Mouse (Mus musculus) ES-Bruce4 (cell line): ENCODE data around the gene Eva1b. TPM values are rescaled to one million over a fixed set of nuclear protein-coding genes. Genes with fewer than 3 reads are reported as not detected.

ENCODE experiments used
- H3K27ac ChIP-seq: 2 replicates; pipeline ENCODE4 v1.5.1; 2012; ENCODE audit warnings: low read length, inconsistent platforms; ENCODE audit not compliant: insufficient read depth
- H3K27me3 ChIP-seq: 2 replicates; pipeline ENCODE4 v1.6.1; 2012; ENCODE audit warnings: mild to moderate bottlenecking, low read length, inconsistent platforms; ENCODE audit not compliant: control insufficient read depth, poor library complexity, insufficient read depth, severe bottlenecking
- H3K36me3 ChIP-seq: 2 replicates; pipeline ENCODE4 v1.6.1; 2012; ENCODE audit warnings: inconsistent platforms, mild to moderate bottlenecking, low read length, moderate library complexity; ENCODE audit not compliant: control insufficient read depth, poor library complexity, insufficient read depth, severe bottlenecking
- H3K4me1 ChIP-seq: one replicate; pipeline ENCODE4 v1.8.1; 2011; ENCODE audit warnings: low read length; ENCODE audit not compliant: control insufficient read depth, insufficient read depth
- H3K4me3 ChIP-seq: 2 replicates; pipeline ENCODE4 v1.5.1; 2011; ENCODE audit warnings: low read depth, mild to moderate bottlenecking, low read length
- H3K9ac ChIP-seq: 2 replicates; pipeline ENCODE4 v1.6.1; 2012; ENCODE audit warnings: low read depth, mild to moderate bottlenecking, inconsistent platforms; ENCODE audit not compliant: poor library complexity, severe bottlenecking
- H3K9me3 ChIP-seq: replicated peaks from 2 replicates; pipeline ENCODE4 v1.6.1; 2012; ENCODE audit warnings: mild to moderate bottlenecking, low read length, inconsistent platforms; ENCODE audit not compliant: control insufficient read depth, poor library complexity, insufficient read depth, severe bottlenecking
- CTCF ChIP-seq: IDR thresholded peaks from one replicate; pipeline ENCODE4 v1.8.1; 2011; ENCODE audit warnings: low read depth, low read length
- EP300 ChIP-seq: IDR thresholded peaks from 2 replicates; pipeline ENCODE4 v1.6.1; 2011; ENCODE audit warnings: low read depth, low read length; ENCODE audit not compliant: insufficient read depth
- POLR2A ChIP-seq: IDR thresholded peaks from one replicate; pipeline ENCODE4 v1.8.1; 2011; ENCODE audit warnings: low read length; ENCODE audit not compliant: insufficient read depth
- polyA plus RNA-seq: library from polyadenylated mRNA; stranded (reverse); fragments of >200 nt; gene quantifications from 2 replicates; pipeline ENCODE4 v1.2.4, GENCODE M21; 2011; ENCODE audit warnings: low read depth; ENCODE audit not compliant: missing spikeins, insufficient read depth, insufficient read length

The Eva1b gene
- polyA plus RNA-seq, 1 experiment, result 15.9 TPM

DNA sequence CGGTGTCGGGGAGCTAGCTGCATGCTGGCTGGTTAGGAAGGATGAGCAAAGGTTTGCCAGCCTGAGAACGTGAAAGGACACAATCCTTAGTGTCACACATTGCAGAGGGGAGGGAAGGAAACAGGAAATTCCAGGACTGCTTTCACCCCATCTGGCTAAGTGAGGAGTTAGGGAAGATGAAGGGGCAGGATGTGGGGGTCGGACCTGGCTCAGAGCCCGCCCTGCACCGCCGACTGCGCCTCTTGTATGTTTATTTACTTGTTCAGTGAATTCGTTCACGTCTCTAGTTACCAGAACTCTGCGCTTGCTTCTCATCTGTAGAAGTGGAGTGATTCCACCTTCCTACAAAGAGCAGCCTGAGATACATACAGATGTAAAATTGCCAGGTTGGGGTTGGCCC, 17.0 kb upstream of the Eva1b start:
- Histone ChIP-seq H3K4me3 (no peak overlapping the region), H3K36me3 (peaks cover 7% of the 10 kb centered on the region; the same call in 1 of the 2 replicates), H3K27me3 (no peaks in the 10 kb centered on the region), H3K27ac (no peak overlapping the region), H3K4me1 (no peaks in the 10 kb centered on the region), H3K9me3 (no peaks in the 10 kb centered on the region), H3K9ac (no peak overlapping the region)
- TF ChIP-seq EP300 (no peak), CTCF (no peak), POLR2A (no peak)

DNA sequence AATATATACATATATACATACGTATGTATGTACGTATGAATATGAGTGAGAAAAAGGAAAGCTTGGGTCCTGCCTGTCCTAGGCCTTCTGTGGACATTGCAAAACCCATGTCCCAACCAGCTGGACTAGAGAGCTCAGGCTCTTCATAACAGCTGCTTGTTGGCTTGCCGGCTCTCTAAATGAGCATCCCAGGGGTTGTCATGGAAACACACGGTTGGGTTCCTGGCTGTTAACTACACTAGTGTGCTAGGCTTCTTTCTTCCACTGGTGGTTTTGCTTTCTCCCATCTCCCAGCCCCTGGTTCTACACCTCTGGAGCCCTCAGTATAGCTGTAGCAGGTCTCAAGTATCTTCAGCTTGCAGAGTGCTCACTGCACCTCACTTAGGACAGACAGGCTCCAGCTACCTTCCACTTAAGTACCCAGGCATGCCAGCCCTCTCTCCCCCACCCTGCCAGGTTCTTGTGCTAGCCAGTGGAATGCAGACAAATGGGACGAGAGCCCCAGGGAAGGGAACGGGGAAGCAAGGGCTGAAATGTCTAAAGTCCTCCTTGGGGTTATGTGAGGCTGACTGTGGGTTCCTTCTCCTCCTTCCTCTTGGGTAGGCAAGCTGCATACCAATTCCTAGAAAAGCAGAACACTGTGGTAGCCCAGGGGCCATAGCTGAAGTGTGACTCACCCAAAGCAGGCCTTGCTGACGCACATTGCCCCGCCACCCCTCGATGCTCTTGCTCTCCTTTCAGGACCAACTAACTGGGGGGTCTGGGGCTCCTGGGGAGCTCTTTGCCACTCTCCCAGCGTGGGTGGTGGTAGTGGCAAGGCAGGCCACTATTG, 16.0 kb upstream of the Eva1b start:
- Histone ChIP-seq H3K27me3 (no peaks in the 10 kb centered on the region), H3K36me3 (peaks cover 7% of the 10 kb centered on the region; the same call in 1 of the 2 replicates), H3K4me3 (no peak overlapping the region), H3K27ac (no peak overlapping the region), H3K9me3 (no peaks in the 10 kb centered on the region), H3K9ac (no peak overlapping the region), H3K4me1 (no peaks in the 10 kb centered on the region)
- no peak for TF ChIP-seq POLR2A
- no peak for TF ChIP-seq CTCF
- TF ChIP-seq EP300, result no peak

DNA sequence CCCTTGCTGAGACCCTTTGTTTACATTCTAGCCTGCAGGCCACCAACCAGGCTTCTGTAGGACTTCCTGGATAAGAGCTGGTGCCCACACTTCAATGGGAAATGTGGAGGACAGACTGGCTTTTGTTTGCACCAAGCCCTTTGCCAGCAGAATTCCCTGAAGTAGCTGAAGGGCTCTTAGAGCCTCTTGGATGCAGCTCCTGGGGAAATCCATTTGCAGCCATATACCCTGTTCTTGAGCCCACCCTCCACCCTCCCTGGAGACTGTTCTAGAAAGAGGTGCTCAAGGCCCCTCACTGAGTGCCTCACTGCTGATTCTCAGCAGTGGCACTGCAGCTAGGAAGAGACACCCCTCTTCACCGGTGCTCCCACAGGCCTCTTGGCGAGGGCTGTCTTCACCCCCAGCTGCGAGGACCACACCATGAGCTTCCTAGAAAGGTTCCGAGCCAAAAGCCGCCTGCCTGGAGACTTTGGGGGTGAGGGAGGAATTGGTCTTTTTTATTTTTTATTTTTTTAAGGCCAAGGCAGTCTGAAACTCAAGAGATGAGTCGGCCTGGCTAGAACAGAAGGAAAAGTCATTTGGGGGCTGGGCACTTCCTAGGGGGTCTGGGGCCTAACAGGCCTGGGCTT, 14.8 kb upstream of the Eva1b start:
- no peak overlapping the region for H3K27ac ChIP-seq
- no peak overlapping the region for H3K9ac ChIP-seq

DNA sequence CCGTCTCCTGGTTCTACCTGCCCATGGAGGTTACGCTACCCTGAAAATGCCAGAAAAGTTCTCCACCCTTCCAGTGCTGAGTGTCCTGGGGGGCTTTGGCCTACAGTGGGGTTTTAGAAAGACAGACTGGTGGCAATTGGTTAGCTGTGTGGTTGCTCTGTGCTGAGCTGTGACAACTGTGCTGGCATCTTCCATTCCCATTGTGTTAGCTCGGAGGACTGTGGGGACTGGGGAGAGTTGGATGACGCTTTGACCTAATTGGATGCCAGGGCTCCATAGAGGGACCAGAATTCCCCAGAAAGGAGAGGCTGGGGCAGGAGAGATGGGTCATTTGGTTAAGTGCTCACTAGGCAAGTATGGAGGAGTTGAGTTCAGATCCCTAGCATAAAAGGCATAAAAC, 13.3 kb upstream of the Eva1b start:
- TF ChIP-seq CTCF, result no peak
- no peak for TF ChIP-seq POLR2A
- no peak for TF ChIP-seq EP300
- no peaks in the 10 kb centered on the region for H3K9me3 ChIP-seq
- H3K4me3 ChIP-seq, result no peak overlapping the region
- no peaks in the 10 kb centered on the region for H3K27me3 ChIP-seq
- H3K36me3 ChIP-seq, result peaks cover 3% of the 10 kb centered on the region; the same call in 1 of the 2 replicates
- no peak overlapping the region for H3K27ac ChIP-seq
- no peaks in the 10 kb centered on the region for H3K4me1 ChIP-seq
- H3K9ac ChIP-seq, result no peak overlapping the region

More for the DNA sequence above, 14.8 kb upstream of the Eva1b start:
- no peak for TF ChIP-seq EP300
- no peak for TF ChIP-seq POLR2A
- TF ChIP-seq CTCF, result no peak
- no peaks in the 10 kb centered on the region for H3K4me1 ChIP-seq
- H3K4me3 ChIP-seq, result no peak overlapping the region
- H3K36me3 ChIP-seq, result peaks cover 7% of the 10 kb centered on the region; the same call in 1 of the 2 replicates
- no peaks in the 10 kb centered on the region for H3K27me3 ChIP-seq
- H3K9me3 ChIP-seq, result no peaks in the 10 kb centered on the region

DNA sequence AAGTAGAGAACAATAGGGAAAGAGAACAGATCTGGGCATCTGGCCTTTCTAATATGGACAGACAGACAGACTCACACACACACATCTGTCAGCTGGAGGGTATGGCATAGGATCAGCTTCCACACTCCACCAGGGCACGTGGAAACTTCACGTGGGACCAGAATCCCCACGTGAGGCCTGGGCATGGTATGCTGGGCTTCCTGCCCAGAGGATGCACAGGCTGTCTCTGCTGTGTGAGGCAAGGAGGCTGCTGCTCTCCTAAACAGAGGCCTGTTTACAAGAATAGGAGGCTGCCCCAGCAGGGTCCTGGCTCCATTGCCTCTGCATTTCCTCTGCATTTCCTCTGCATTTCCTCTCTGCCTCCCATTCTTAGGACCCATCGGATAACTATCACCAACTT, 12.9 kb upstream of the Eva1b start:
- H3K9ac ChIP-seq, result no peak overlapping the region
- H3K9me3 ChIP-seq, result no peaks in the 10 kb centered on the region
- no peaks in the 10 kb centered on the region for H3K36me3 ChIP-seq
- TF ChIP-seq EP300 (no peak), CTCF (no peak), POLR2A (no peak)
- no peaks in the 10 kb centered on the region for H3K4me1 ChIP-seq
- no peaks in the 10 kb centered on the region for H3K27me3 ChIP-seq
- no peak overlapping the region for H3K27ac ChIP-seq
- no peak overlapping the region for H3K4me3 ChIP-seq

DNA sequence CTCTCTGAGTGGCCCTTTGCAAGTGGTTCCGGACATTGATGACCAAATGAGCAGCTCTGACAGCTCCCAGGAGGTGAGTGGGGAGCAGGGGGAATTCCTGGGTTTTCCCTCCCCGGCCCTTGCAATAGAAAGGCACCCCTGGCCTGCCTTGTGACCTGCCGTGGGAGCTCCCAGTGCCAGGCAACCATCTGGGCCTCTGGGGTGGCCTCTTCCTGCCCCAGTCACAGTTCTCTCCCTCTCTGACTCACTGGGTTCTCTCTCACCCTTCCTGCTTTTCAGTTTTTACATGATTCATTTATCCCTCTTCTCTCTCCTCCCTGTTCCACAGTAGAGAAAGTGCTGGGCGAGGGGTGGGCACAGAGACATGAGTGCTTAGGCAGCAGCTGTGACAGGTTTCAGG, 9.8 kb upstream of the Eva1b start:
- Histone ChIP-seq H3K4me3 (no peak overlapping the region), H3K9me3 (no peaks in the 10 kb centered on the region), H3K36me3 (no peaks in the 10 kb centered on the region), H3K4me1 (no peaks in the 10 kb centered on the region), H3K27me3 (no peaks in the 10 kb centered on the region), H3K27ac (no peak overlapping the region), H3K9ac (no peak overlapping the region)
- TF ChIP-seq CTCF, result no peak
